Mouse (Mus musculus) right cerebral cortex, postnatal 14 days (tissue): ENCODE results near the gene Abcg2.

Source experiments
- DNase-seq: peaks from one replicate; pipeline ENCODE4 v3.0.0; 2022

Abcg2 gene

GRCm38 (mm10) chr6:58639391-58639790 is 55.1 kb downstream of the Abcg2 start:
- DNase-seq: no peak

- DNase-seq: peak; percentile 64
These were observed 56.2 kb downstream of the Abcg2 start for GRCm38 (mm10) chr6:58640333-58641018.

- no peak for DNase-seq
These were observed 56.9 kb downstream of the Abcg2 start for GRCm38 (mm10) chr6:58641056-58641799.

GRCm38 (mm10) chr6:58642191-58642590 is 57.9 kb downstream of the Abcg2 start:
- no peak for DNase-seq

- DNase-seq: no peak
These were observed 60.3 kb downstream of the Abcg2 start for GRCm38 (mm10) chr6:58644586-58644985.

GRCm38 (mm10) chr6:58648100-58648749 is 63.9 kb downstream of the Abcg2 start:
- DNase-seq: no peak

- DNase-seq: no peak
These were observed 65.8 kb downstream of the Abcg2 start for GRCm38 (mm10) chr6:58650136-58650535.

- no peak for DNase-seq
These were observed 66.7 kb downstream of the Abcg2 start for GRCm38 (mm10) chr6:58651038-58651437.

GRCm38 (mm10) chr6:58660951-58661575 is 76.7 kb downstream of the Abcg2 start:
- DNase-seq: no peak

- no peak for DNase-seq
These were observed 93.5 kb downstream of the Abcg2 start for GRCm38 (mm10) chr6:58677802-58678201.

- no peak for DNase-seq
These were observed 94.2 kb downstream of the Abcg2 start for GRCm38 (mm10) chr6:58678530-58678929.

- DNase-seq: no peak
These were observed 107.3 kb downstream of the Abcg2 start for GRCm38 (mm10) chr6:58691584-58691983.

- no peak for DNase-seq
These were observed 109.9 kb downstream of the Abcg2 start for GRCm38 (mm10) chr6:58694257-58694656.

GRCm38 (mm10) chr6:58694765-58695164 is 110.4 kb downstream of the Abcg2 start:
- no peak for DNase-seq

- no peak for DNase-seq
These were observed 126.0 kb downstream of the Abcg2 start for GRCm38 (mm10) chr6:58710369-58710768.

- DNase-seq: no peak
These were observed 127.6 kb downstream of the Abcg2 start for GRCm38 (mm10) chr6:58711909-58712308.

- DNase-seq: no peak
These were observed 149.5 kb downstream of the Abcg2 start for GRCm38 (mm10) chr6:58733851-58734250.

GRCm38 (mm10) chr6:58735090-58735489 is 150.8 kb downstream of the Abcg2 start:
- DNase-seq: no peak
